Mouse (Mus musculus) liver, embryonic 14.5 days (tissue): Measurements from ENCODE around the gene St6galnac6.

ENCODE experiments used
- CTCF ChIP-seq: IDR thresholded peaks from 2 replicates; pipeline ENCODE4 v1.5.1; 2016; ENCODE audit warnings: antibody characterized with exemption, low read depth, control low read depth
- EP300 ChIP-seq: IDR thresholded peaks from 2 replicates; pipeline ENCODE4 v1.6.1; 2016; ENCODE audit warnings: antibody characterized with exemption, low read depth

GRCm38 (mm10) chr2:32625873-32626694, 26.6 kb downstream of the St6galnac6 start:
- TF ChIP-seq CTCF (no peak), EP300 (no peak)
